Mouse (Mus musculus) megakaryocyte, adult 5-6 weeks (primary cell): ENCODE results near the gene Stx1a. TPM values are rescaled to one million over a fixed set of nuclear protein-coding genes. Genes with fewer than 3 reads are reported as not detected.

Source experiments
- ATAC-seq: 2 replicates; pipeline ENCODE4 v1.8.0; 2016; ENCODE audit warnings: mild to moderate bottlenecking, inconsistent platforms; ENCODE audit not compliant: poor library complexity, severe bottlenecking
- total RNA-seq, 2 experiments: library from RNA; stranded (forward) in 1 of 2; stranded (reverse) in 1 of 2; fragments of 153-499, 151-499 nt in 1 of 2; fragments of 221-1000, 200-1000 nt in 1 of 2; gene quantifications; 2 replicates each; pipeline versions ENCODE4 v1.2.3 to v1.2.4; 2015 to 2017

Gene Stx1a
- total RNA-seq, 2 experiments from 2014 or later, result 0.09 TPM; not detected in 1

DNA sequence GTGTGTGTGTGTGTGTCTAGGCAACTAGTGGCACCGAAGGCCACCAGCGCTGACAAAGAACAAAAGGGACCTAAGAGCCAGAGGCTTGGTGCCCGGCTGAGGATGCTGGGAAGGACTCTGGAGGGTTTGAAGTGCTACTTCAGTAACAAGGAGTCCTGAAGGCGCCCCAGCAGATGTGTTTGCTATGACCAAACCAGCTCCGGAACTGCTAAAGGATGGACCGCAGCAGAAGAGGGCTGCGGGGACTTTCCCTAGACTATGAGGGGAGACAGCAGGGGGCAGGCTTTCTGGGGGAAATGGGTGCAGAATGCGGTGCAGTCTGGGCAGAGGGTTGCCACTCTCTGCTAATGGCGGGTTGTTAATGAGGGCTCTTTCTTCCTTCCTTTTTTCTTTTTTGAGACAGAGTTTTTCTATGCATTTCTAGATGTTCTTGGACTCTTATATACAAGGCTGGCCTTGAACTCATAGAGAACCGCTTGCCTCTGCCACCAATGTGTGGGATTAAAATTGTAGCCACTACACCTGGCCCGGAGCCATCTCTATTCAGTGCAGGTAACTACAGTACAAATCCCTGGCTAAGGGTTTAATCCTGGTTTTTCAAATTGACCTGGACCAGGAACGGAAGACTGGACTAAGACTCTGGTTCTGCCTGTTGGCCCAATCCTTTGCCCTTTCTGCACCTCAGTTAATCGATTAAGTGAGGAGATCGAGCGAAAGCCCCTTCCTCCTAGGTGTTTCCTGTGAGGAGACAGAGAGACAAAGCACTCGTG is 15.3 kb upstream of the Stx1a start:
- no peak for ATAC-seq

- peak; percentile 68 for ATAC-seq
These were observed 14.4 kb upstream of the Stx1a start, which contains the start of gene Abhd11 for GRCm38 (mm10) chr5:135008671-135009589. Gene Abhd11 (plus strand): TSS chr5:135009152.

DNA sequence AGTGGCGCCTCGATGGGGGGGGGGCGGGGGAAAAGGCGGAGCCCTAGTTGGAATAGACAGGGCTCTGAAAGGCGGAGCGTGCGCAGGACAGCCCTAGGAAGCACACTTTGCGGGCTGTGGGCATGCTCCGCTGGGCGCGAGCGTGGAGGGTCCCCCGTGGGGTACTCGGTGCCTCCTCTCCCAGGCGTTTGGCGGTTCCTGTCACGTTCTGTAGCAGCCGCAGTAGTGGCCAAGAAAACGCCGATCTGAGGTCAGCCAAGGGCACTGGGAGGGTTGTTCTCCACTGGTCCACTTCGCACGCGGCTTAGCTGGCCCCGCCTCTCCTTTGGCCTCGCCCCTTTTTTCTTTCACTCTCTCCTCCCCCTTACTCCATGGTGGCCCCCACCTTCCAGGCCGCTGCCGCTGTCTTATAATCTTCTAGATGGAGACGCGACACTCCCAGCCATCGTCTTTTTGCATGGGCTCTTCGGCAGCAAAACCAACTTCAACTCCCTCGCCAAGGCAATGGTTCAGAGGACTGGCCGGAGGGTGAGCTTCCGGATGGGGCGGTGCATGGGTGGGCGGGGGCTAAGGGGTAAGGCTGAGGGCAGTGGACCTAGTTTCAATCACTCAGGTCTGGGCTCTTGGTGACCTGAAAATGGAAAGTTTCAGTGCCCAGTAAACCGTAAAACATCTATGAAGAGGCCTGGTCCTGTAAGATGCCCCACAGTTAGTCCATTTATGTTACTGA is 13.5 kb upstream of the Stx1a start:
- ATAC-seq, result peak; percentile 44

DNA sequence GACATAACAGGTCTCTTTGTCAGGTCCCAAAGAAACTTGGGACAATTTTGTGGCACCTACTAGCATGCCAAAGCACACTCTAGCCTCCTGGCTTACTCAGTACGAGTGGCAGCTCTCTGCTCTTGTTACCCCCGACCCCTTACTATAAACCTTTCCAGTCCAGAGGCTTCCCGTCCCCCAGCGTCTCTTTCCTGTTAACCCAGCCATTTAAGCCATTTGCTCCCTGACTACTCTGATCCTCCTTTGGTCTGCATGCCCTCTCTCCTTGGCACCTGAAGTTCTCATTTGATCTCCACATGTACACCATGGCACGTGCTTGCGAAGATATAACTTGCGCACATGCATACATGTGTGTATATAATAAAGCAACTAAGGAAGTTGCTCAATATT is 13.0 kb upstream of the Stx1a start:
- ATAC-seq, result no peak

- no peak for ATAC-seq
These were observed 12.2 kb upstream of the Stx1a start for GRCm38 (mm10) chr5:135010841-135011743.

- no peak for ATAC-seq
These were observed 11.3 kb upstream of the Stx1a start for GRCm38 (mm10) chr5:135011809-135012613.

- ATAC-seq, result 0 out of 2 replicates have a peak, but pooled peaks have one; percentile 6
These were observed 10.4 kb upstream of the Stx1a start for GRCm38 (mm10) chr5:135012671-135013441.

GRCm38 (mm10) chr5:135015497-135015896 is 7.8 kb upstream of the Stx1a start:
- peak; percentile 77 for ATAC-seq

DNA sequence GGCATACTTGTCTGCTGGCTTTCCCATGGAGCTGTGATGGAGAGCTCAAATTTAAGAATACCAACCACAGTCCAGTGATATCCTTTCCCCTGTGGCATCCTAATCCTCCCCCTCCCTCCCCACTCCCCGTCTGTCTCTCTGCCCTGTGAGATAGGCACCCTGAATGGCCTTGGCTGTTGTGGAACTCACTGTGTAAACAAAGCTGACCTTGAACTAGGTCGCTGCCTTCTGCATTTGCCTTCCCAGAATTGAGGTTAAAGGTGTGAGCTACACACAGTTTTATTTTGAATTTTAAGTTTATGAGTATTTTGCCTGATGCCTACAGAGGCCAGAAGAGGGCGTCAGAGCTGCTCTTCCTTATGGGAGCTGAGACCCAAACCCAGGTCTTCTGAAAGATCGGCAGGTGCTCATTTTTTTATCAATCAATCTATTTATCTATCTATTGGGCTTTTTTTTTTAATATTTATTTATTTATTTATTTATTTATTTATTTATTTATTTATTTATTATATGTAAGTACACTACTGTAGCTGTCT is 7.0 kb upstream of the Stx1a start:
- no peak for ATAC-seq

DNA sequence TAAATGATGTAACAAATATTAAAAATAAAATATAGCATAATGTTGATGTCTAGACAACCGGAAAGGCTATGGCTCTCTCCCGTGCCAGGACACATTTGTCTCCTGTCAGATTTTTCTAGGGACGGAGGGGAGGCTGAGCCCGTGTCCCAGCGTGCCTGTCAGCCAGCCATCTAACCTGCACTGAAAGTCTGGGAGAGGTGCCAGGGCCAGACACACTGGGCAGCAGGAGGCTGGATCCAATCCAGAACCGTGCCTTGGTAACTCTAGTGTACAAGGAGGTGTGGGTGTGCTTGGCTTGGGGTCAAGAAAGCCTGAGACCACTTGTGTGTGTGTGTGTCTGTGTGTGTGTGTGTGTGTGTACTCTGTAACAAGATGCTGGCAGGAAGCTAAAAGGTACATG is 1.5 kb upstream of the Stx1a start:
- ATAC-seq, result no peak

GRCm38 (mm10) chr5:135024665-135025224 is 1.5 kb downstream of the Stx1a start:
- ATAC-seq, result peak; percentile 74

DNA sequence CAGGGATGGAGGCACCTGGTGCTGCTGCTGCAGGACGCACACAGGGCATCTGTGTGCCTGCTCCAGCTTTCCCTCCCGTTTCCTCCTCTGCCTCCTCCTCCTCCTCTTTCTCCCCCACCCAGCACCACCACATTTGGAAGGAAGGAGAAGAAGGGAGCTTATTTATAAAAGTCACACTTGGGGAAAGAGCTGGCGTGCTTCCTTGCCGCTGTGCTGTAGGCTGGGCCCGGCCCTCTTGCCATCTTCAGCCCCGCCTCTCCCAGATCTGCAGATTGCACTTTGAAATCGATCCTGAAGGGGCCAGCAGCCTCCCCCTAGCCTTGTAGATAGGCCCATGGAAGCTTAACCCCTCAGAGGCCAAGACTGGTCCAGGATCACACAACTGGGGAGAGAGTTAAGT is 2.6 kb downstream of the Stx1a start:
- no peak for ATAC-seq

DNA sequence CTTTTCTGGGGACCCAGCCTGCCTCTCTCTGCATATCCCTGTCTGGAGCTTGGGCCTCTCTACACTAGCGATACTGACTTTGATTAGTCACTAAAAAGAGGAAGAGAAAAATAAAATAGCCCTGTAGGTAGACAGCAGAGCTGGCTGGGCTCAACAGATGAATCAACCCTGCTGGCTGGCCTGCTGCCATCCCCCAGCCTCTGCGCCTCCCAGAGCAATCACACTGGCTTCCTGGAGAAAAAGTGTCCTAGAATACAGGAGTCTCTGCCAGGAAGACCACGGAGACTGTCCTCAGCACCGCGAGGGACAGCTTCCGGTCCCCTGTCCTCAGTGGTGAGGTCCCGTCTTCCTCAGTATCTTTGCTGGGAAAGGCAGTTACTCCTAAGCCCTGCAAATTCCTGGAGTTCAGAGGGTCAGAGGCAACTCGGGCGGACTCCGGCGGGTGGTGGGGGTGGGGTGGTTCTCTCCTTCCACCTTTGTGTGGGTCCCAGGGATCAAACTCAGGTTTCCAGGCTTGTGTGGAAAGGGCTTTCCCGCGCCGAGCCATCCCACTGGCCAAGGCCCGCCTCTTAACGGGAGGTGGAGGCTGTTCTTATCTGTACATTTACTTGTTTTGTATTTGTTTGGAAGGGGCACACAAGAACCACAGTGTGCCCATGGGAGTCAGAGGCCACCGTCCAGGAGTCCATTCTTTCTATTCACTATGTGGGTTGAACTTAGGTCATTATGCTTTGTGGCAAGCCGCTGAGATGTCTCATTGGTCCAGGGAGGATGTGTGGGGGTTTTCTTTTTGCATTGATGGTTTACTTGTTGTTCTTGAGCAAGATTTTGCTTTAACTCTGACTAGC is 5.9 kb downstream of the Stx1a start:
- peak; percentile 38; the same call in 1 of the 2 replicates for ATAC-seq

DNA sequence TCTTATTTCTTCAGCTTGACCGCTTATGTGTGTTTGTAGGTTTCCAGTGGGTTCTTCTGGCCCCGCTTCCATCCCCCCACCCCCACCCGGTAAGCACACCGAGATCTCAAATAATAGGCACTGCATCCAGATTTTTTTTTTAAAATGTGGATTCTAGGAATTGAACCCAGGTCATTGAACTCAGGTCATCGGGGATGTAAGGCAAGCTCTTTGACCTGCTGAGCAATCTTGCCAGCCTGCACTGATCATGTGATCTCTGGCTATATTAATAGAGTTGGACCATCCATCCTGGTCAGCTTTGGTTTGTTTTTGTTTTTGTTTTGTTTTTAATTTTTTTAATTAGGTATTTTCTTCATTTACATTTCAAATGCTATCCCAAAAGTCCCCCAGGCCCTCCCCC is 9.3 kb downstream of the Stx1a start:
- no peak for ATAC-seq

GRCm38 (mm10) chr5:135034593-135034992 is 11.3 kb downstream of the Stx1a start:
- no peak for ATAC-seq

DNA sequence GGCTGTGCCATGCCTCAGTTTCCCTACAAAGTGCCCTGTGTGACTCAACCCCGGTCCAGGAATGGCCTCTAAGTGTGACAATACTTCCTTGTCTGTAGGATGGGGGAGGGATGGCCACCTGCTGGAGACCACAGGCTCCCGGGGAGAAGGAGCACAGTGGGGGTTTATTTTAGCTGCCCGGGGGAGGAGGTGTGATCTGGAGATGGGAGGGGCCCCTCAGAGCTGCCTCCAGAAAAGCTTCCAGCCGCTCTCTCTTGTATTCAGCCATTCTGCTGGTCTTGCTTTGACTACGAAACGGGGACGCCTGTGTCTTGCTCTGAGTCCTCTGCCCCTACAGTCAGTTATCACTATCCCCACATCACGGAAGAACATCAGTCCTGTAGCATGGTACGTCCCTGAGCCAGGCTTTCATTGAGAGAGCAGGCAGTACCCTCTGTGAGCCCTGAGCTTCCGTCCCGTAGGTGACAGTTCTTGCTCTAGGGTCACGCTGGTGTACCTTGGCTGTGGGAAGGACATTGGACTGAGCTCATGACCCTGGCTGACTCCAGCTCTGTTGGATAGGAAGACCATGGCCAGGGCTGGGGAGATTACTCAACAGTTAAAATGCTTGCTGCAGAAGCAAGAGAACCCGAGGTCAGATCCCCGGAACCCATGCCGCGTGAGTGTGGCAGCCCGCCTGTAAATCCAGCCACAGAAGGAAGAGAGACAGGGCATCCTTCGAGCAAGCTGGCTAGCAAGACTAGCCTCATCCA is 12.5 kb downstream of the Stx1a start:
- no peak for ATAC-seq
